Mouse (Mus musculus) telencephalon, adult 2 months (tissue): ENCODE results near the gene Kmt5a.
A peak's percentile ranks its signal among the peaks of the same experiment; 100 is the strongest.
"Not testable (repeated sequence)": the region's sequence is repeated elsewhere in the genome, so short reads cannot be mapped to it uniquely, and the experiment has no call there.

Experiments used
- DNase-seq: peaks from one replicate; pipeline ENCODE4 v3.0.0-alpha.2; 2011; ENCODE audit warnings: low read depth, low spot score

Kmt5a gene

DNA sequence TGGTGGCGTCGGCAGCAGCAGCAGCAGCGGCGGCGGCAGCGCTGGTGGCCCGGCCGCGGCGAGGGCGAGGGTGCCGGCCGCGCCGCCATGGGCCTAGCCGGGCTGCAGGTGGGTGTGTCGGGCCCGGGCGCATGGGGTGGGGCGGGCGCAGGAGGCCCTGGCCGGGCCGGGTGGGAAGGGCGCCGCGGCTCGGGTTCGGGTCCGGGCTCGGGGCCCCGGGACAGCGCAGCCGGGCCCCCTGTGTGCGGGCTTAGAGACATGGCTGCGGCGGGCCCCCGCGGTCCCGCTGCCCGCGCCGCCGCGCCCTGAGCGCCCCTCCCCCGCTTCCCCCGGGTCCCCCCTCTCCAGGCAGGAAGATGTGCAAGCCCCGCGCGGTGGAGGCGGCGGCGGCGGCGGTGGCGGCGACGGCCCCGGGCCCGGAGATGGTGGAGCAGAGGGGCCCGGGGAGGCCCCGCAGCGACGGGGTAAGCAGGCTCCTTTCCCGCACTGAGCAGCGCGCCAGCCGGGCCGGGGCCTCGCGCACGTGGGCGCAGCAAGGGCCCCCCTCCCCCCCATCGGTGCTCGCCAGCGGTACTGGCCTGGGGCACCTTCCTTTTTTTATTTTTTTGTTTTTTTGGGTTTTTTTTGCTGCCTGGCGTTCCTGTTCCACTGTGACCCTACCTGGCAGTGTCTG is 6.0 kb downstream of the Kmt5a start:
- DNase-seq = no peak

DNA sequence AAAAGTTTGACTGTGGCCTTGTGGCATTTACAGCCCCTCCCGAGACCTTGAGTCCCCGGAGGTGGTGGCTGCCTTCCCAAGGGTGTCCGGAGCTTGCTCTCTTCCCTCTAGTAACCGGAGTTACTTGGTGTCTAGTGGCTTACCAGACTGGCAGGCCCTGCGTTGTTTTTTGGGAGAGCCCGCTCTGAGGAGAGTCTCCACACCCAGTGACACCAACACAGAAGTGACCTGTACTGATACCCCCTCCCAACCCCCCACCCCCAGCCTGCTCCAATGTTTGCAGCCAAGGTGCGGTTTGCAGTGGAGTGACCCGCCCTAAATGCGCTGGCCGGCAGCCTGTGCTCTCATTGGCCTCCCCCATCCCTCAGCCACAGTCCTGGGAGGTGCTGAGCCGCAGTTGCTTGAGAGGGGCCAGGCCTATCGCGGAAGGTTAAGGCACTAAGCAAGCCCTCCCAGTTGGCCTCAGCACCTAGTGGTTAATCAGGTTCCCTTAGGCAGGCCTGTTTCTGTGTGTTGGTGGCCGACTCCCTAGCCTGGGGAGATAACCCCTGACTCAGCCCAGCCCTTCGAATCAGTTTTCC is 6.7 kb downstream of the Kmt5a start:
- no peak for DNase-seq

DNA sequence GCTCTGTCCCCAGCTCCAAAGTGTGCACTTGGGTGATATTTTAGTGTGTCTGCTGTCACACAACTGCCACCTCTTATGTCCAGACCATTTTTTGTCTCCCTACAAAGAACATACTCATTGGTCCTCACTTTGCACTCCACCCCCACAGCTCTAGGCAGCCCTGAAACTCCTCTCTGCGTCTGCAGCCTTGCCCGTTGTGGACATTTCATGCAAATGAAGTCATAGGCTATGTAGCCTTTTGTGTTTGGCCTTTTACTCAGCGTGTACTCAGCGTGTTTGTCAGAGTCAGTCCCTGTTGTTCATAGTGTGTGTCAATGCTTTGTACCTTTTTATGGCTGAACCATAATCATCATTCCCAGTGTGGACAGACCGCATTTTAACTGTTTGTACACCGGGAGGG is 9.8 kb downstream of the Kmt5a start:
- no peak for DNase-seq

GRCm38 (mm10) chr5:124450051-124450450 is 10.3 kb downstream of the Kmt5a start:
- DNase-seq = no peak

GRCm38 (mm10) chr5:124450641-124451340 is 11.1 kb downstream of the Kmt5a start:
- DNase-seq = no peak

DNA sequence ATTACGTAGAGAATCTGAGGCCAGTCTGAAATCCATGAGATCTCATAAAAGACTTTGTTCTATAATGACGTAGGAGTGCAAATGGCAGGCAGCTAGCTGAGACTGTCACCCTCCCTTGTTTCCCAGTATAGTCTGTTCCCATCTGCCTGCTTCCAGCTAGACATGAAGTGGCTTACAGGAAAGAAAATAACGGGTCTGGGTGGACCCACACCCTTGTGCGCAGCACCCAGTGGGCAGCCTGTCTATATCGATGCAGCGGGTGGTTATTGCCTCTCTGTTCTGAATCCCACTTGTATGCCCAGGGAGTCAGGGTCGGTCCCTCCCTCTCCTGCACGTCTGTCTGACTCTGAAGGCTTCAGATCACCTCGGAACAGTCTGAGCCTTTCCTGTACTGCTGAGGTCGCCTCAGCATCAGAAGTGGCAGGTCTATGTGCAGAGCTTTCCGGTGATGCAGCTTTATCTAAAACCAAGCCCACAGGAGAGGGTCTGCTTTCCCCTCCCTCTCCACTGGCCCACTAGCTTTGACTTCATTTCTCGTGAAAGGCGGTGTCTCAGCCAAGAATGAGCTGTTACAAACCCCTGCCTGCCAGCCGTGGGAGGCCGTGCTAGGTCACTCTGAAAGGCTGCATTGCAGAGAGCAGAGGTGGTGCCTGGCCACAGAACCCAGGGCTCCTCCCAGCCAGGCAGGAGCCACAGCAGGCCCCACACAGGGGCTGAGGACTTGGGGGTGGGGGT is 12.9 kb downstream of the Kmt5a start:
- DNase-seq = peak; percentile 83

DNA sequence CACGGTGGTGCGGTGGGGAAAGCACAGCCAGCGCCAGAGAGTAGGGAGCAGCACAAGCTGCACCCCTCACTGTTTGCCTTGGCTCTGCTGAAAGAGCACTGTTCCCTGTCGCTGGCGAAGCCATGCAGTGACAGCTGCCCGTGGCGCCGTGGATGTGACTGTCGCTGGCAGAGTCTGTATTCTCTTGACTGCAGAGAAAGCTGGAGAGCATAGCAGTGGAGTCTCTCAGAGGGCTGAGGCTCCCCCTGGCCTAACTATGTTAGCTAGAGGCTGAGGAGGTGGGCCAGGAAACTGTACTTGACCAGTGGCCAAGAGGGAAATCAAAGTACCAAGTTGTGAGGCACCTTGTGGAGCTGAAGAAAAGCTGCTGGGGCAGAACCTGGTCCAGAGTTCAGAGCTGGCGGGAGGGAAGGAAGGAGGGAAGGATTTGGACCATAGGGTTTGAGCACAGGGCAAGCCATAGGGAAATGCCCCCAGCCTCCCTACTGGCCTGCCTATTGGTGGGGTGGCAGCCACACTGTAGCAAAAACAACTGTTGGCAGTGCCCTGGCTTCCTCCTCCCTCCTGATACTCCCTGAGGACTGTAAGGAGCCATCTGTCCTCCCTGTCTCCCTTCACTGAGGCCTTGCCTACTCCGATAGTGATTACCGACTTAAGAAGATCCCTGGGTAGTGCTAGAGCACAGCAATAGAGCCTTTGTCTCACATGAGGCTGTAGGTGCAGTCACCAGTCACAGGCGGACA is 13.8 kb downstream of the Kmt5a start:
- DNase-seq = no peak

DNA sequence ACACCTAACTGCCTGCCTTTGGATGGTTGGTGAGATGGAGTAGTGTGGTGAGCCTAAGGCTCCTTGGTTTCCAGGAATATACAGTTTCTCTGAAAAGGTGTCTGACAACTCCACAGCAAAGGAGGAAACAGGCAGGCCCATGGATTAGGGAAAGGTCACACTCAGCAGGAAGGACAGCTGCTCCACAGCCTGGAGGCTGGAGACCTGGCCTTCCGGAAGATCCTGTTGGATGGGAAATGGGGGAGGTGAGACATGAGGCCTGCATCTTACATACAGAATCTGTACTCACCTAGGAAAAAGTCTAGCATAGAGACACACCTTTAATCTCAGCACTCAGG is 14.3 kb downstream of the Kmt5a start:
- no peak for DNase-seq

DNA sequence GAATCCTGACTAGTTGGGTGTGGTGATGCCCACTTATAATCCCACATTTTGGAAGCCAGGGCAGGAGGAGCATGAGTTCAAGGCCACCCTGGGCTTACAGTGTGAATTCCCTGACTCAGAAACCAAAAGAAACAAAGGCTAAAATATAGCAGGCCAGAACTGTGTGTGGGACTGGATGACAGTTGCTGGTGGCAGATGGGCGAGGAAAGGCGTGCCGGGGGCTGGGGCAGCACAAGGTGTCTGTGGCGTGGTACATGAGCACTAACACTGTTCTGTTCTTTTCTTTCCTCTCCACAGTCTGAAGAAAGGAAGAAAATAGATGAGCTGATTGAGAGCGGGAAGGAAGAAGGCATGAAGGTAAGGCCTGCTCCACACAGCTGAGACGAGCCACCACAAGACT is 17.0 kb downstream of the Kmt5a start:
- no peak for DNase-seq

GRCm38 (mm10) chr5:124460922-124461321 is 21.2 kb downstream of the Kmt5a start:
- DNase-seq = not testable (repeated sequence)

DNA sequence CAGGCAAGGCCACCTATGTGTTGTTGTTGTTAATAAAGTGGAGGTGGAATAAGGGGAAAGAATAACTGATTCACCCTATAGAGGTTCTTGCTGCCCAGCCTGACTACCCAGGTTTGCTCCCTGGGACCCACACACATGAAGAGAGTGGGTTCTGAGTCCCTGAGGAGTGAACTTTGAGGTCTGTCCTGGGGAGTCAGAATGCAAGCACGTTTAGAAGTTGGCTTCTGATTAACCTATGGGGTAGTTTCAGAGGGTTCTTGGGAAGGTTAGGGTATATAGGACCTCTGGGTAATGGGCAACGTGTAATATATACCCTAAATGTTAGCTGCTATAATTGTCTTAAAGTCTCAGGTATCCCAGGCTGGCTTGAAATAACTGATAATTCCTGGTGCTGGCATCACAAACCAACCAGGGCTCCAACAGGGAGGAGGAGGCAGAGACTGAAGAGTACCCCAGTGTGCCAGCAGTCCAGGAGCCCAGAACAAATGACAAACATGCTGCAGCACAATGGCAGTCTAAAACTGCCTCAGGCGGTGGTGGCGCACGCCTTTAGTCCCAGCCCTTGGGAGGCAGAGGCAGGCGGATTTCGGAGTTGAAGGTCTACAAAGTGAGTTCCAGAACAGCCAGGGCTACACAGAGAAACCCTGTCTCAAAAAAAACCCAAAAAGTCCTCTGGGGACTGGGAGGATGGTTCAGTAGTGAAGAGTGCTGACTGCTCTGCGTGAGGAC is 22.7 kb downstream of the Kmt5a start:
- DNase-seq = no peak

DNA sequence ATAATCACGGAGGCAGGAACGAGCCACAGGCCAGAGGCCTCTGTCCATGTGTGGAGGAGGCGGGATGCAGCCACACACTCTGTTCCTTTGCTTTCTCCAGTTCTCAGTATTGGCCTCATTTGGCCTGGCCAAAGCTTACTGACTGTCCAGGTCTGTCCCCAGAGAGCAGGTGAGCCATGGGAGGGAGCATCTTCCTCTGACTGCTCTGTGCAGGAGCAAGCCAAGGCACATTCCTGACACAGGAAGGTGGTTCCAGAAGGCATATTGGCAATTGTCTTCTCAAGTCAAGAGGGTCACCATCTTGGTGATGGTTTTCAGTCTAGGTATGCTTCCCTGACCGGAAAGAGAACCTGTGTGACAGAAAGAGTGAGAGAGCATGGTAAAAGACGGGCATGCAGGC is 23.7 kb downstream of the Kmt5a start:
- DNase-seq = no peak

DNA sequence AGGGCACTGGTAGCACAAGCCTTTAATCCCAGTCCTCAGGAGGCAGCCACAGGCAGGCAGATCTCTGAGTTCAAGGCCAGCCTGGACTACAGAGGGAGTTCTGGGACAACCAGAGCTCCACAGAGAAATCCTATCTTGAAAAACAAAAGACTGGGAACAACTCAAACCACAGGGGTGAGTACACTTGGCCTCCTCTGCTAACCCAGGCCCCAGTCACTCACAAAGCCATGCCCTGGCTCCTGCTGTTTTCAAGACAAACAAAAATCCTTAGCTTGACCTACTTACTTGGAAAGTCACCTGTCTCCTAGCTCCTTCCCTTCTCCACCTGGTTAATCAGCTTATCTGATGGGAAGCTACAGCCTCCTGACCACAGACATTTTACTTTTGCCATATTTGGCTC is 25.2 kb downstream of the Kmt5a start:
- DNase-seq = no peak

- no peak for DNase-seq
Observed at GRCm38 (mm10) chr5:124467766-124468165, 28.0 kb downstream of the Kmt5a start.

- peak; percentile 38 for DNase-seq
Observed at GRCm38 (mm10) chr5:124468365-124468764, 28.6 kb downstream of the Kmt5a start.

GRCm38 (mm10) chr5:124469486-124469885 is 29.8 kb downstream of the Kmt5a start:
- no peak for DNase-seq

DNA sequence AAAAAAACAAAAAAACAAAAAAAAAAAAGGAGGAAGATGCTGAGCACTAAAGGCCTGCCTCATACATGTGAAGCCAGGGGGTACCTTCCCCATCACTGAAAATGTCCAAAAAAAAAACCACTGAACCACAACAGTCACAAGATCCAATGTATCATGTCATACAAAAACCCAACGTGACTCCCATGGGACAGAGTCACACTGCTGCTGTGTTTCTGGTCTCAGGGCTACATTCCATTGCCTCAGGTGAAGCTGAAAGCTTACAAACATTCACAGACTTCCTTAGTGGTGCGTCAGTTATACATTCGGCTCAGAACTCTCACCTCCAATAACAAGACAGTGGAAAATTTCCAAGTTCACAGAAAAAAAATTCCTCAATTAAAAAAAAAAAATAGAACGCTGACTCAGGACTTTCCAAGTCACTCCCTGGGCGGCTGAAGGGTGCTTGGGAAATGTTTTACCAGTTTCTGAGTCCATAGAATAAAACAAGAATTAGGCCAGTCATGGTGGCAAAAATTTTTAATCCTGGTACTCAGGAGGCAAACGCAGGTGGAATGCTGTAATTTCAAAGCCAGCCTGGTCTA is 31.0 kb downstream of the Kmt5a start:
- DNase-seq = no peak

DNA sequence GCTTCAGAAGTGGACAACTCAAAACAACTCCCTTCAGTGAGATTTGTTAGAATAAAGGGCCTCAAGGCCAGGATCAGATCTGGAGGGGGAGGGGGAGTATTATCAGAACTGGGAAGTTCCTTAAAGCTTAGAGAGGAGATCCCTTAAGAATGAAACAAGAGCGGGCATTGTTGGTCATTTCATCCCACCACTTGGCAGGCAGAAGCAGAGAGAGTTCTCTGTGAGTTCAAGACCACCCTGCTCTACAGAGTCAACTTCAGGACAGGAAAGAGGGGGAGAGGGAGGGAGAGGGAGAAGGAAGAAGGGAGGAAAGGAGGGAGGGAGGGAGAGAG is 39.1 kb downstream of the Kmt5a start:
- no peak for DNase-seq

- DNase-seq = no peak
Observed at GRCm38 (mm10) chr5:124480119-124480518, 40.4 kb downstream of the Kmt5a start.

- DNase-seq = no peak
Observed at GRCm38 (mm10) chr5:124481714-124482113, 42.0 kb downstream of the Kmt5a start.

GRCm38 (mm10) chr5:124482436-124482965 is 42.8 kb downstream of the Kmt5a start:
- DNase-seq = no peak
